Mouse (Mus musculus) forebrain, embryonic 10.5 days (tissue): ENCODE measurements around the gene Tsen2. TPM values are rescaled to one million over a fixed set of nuclear protein-coding genes. Genes with fewer than 3 reads are reported as not detected.

Experiments
- DNase-seq: peaks from one replicate; pipeline ENCODE4 v3.0.0-alpha.2; 2017; ENCODE audit warnings: low spot score; ENCODE audit errors: extremely low spot score
- H3K27ac ChIP-seq: fragments of 300-500 bp; sonication (generic); 2 replicates; pipeline ENCODE4 v1.5.1; 2016; ENCODE audit warnings: mild to moderate bottlenecking
- H3K27me3 ChIP-seq: fragments of 300-500 bp; sonication (generic); 2 replicates; pipeline ENCODE4 v1.6.1; 2016; ENCODE audit warnings: mild to moderate bottlenecking; ENCODE audit not compliant: poor library complexity, severe bottlenecking
- H3K36me3 ChIP-seq: fragments of 300-500 bp; sonication (generic); replicated peaks from 2 replicates; pipeline ENCODE4 v1.6.1; 2016; ENCODE audit warnings: mild to moderate bottlenecking, moderate library complexity
- H3K4me1 ChIP-seq: fragments of 300-500 bp; sonication (generic); 2 replicates; pipeline ENCODE4 v1.6.1; 2016
- H3K4me3 ChIP-seq: fragments of 300-500 bp; sonication (generic); 2 replicates; pipeline ENCODE4 v1.5.1; 2016; ENCODE audit warnings: mild to moderate bottlenecking, moderate library complexity
- H3K9me3 ChIP-seq: fragments of 300-500 bp; sonication (generic); 2 replicates; pipeline ENCODE4 v1.6.1; 2016; ENCODE audit warnings: mild to moderate bottlenecking, moderate library complexity
- WGBS: fragments of 180-500 bp; shearing (Covaris S2); methylation state at CpG from one replicate; pipeline ENCODE4 v1.1.7; 2016; 5-methylcytosine and 5-hydroxymethylcytosine counted together
- polyA plus RNA-seq: library from polyadenylated mRNA; unstranded; fragments of >200 nt; fragmentation: Nextera tagmentation; extraction: Ambion mirVana; gene quantifications from 2 replicates; pipeline ENCODE4 v1.2.1, GENCODE M21; 2016

Gene Tsen2
- polyA plus RNA-seq, 1 experiment from 2014 or later, result 39.9 TPM

- H3K4me1 ChIP-seq, result no peaks in the 10 kb centered on the region
- 90% methylated on average over 10 of the region's 10 CpGs for WGBS
- no peak overlapping the region for H3K4me3 ChIP-seq
- no peak overlapping the region for H3K27ac ChIP-seq
- H3K36me3 ChIP-seq, result peaks cover under 1% of the 10 kb centered on the region; the same call in 1 of the 2 replicates
- DNase-seq, result no peak
- no peaks in the 10 kb centered on the region for H3K9me3 ChIP-seq
- H3K27me3 ChIP-seq, result no peaks in the 10 kb centered on the region
Measured at GRCm38 (mm10) chr6:115586321-115586720, 41.9 kb downstream of the Tsen2 start.

- Histone ChIP-seq H3K4me3 (no peak overlapping the region), H3K27me3 (no peaks in the 10 kb centered on the region), H3K36me3 (no peaks in the 10 kb centered on the region), H3K9me3 (no peaks in the 10 kb centered on the region), H3K4me1 (no peaks in the 10 kb centered on the region), H3K27ac (no peak overlapping the region)
- no peak for DNase-seq
- 89% methylated on average over 19 of the region's 19 CpGs for WGBS
Measured at GRCm38 (mm10) chr6:115591692-115592359, 47.4 kb downstream of the Tsen2 start.

GRCm38 (mm10) chr6:115592458-115592857, 48.0 kb downstream of the Tsen2 start, which contains the start of gene Mkrn2os:
Gene Mkrn2os, minus strand, starts transcription at chr6:115592576.
- WGBS, result 69% methylated on average over 5 of the region's 5 CpGs
- H3K4me3 ChIP-seq, result no peak within 1 kb of the TSS
- no peaks in the 10 kb centered on the region for H3K36me3 ChIP-seq
- no peak within 1 kb of the TSS for H3K27ac ChIP-seq
- no peaks in the 10 kb centered on the region for H3K27me3 ChIP-seq
- H3K9me3 ChIP-seq, result no peaks in the 10 kb centered on the region
- H3K4me1 ChIP-seq, result no peaks in the 10 kb centered on the region
- no peak for DNase-seq

DNA sequence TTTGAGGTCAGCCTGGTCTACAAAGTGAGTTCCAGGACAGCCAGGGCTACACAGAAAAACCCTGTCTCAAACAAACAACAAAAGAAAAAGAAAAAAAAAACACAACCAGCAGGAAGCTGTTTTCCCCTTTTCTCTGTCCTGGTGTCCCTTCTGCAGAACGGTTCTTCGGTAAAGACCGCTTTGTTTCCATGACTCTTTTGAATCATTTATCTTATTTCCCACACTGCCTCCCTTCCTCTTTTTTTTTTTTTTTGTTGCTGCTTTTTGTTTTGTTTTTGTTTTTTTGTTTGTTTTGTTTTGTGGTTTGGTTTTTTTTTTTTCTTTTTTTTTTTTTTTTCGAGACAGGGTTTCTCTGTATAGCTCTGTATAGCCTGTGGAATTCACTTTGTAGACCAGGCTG, 48.8 kb downstream of the Tsen2 start:
- no peaks in the 10 kb centered on the region for H3K4me1 ChIP-seq
- no peak overlapping the region for H3K4me3 ChIP-seq
- H3K27me3 ChIP-seq, result no peaks in the 10 kb centered on the region
- H3K27ac ChIP-seq, result no peak overlapping the region
- no peaks in the 10 kb centered on the region for H3K9me3 ChIP-seq
- H3K36me3 ChIP-seq, result no peaks in the 10 kb centered on the region
- DNase-seq, result no peak
- 84% methylated on average over 4 of the region's 4 CpGs for WGBS

DNA sequence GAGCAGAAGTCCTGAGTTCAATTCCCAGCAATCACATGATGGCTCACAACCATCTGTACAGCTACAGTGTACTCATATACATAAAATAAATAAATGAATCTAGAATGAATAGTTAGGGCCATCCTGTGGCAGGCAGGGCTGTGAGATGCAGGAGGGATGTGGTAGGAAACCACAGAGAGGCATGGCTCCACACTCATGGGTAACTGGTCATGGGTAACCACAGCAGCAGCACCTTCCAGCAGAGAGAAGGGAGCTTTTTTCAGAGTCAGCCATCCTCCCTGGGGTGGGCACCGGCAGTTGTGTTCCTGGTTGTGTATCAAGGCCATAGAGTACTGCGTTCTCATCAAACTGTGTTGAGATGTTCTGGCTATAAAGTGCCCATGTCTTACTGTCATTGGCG, 50.0 kb downstream of the Tsen2 start:
- Histone ChIP-seq H3K27me3 (no peaks in the 10 kb centered on the region), H3K4me3 (no peak overlapping the region), H3K27ac (no peak overlapping the region), H3K4me1 (no peaks in the 10 kb centered on the region), H3K9me3 (no peaks in the 10 kb centered on the region), H3K36me3 (no peaks in the 10 kb centered on the region)
- 79% methylated on average over 3 of the region's 3 CpGs for WGBS
- no peak for DNase-seq

DNA sequence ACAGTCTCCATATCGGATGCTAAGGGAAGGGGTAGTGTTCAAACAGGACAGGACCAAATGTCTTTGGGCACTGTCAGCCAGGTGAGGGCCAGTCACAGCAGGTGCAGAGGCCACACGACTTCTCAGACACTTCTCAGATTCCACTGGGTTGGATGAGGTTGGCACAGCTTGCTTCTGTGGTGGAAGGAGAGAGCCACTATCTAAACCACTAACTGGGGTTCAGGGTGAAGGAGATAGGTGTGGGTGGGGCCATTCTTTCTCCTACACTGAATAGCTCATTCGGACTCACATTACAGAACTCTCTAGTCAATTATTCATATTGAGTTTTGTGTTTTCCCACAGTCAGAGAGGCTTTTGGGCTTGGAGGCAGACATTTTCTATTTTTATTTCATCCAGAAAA, 51.2 kb downstream of the Tsen2 start:
- Histone ChIP-seq H3K9me3 (no peaks in the 10 kb centered on the region), H3K36me3 (no peaks in the 10 kb centered on the region), H3K4me1 (no peaks in the 10 kb centered on the region), H3K27me3 (no peaks in the 10 kb centered on the region), H3K4me3 (no peak overlapping the region), H3K27ac (no peak overlapping the region)
- 70% methylated on average over 3 of the region's 3 CpGs for WGBS
- DNase-seq, result no peak

GRCm38 (mm10) chr6:115601322-115601714, 56.9 kb downstream of the Tsen2 start:
- Histone ChIP-seq H3K9me3 (no peaks in the 10 kb centered on the region; the same call in 1 of the 2 replicates), H3K27me3 (no peaks in the 10 kb centered on the region), H3K36me3 (0 out of 2 replicates have a peak, but pooled peaks cover 5% of the 10 kb centered on the region), H3K4me3 (peak overlapping the region; percentile 95), H3K4me1 (peaks cover 11% of the 10 kb centered on the region), H3K27ac (peak overlapping the region; percentile 92)
- no peak for DNase-seq
- WGBS, result 66% methylated on average over 4 of the region's 4 CpGs

DNA sequence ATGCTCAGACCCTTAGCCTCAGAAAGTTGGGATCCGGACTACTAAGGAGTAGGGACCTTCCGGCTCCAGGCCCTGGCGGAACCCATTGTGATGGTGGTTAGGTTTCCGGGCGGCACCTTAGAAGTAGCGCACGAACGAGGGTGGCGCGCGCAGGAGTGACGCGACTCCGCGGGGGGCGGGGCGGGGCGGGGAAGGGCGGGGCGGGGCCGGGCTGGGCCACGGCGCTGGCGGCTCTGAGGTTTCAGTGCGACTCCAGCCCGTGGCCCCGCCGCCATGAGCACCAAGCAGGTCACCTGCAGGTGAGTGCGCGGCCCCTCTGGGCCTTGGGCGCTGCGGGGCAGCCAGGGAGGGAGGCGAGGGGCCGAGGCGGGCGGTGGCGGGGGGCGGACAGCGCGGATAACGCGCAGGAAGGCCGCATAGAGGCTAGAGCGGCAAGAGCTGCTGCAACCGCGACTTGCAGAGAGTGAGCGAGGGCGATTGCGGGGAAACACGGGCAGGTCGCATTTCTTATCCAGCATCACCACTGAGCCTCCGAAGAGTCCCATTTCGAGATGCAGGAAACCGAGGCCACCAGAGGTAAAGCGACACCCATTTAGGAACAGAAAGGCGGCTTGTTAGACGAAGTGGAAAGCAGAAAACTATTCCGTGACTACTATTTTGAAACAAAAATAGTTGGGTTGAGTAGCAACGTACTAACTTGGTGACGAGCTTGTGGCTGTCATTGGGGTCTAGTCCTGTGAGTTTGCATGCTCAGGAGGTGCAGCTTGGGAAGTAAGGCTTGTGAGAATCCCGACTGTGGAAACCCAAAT, 57.5 kb downstream of the Tsen2 start, which contains the start of gene Mkrn2:
Mkrn2 (plus strand) TSS at position 188 of the 809 bp plus-strand sequence.
- Histone ChIP-seq H3K4me1 (peaks cover 11% of the 10 kb centered on the region), H3K4me3 (peak within 1 kb of the TSS; percentile 95), H3K27me3 (no peaks in the 10 kb centered on the region), H3K27ac (peak within 1 kb of the TSS; percentile 92), H3K9me3 (no peaks in the 10 kb centered on the region; the same call in 1 of the 2 replicates), H3K36me3 (0 out of 2 replicates have a peak, but pooled peaks cover 7% of the 10 kb centered on the region)
- WGBS, result under 1% methylated on average over 61 of the region's 61 CpGs
- peak; percentile 88 for DNase-seq

- H3K4me3 ChIP-seq, result no peak overlapping the region
- WGBS, result 76% methylated on average over 1 of the region's 1 CpGs
- no peak for DNase-seq
- peaks cover 29% of the 10 kb centered on the region for H3K36me3 ChIP-seq
- no peaks in the 10 kb centered on the region for H3K9me3 ChIP-seq
- no peak overlapping the region for H3K27ac ChIP-seq
- no peaks in the 10 kb centered on the region for H3K27me3 ChIP-seq
- H3K4me1 ChIP-seq, result peaks cover 11% of the 10 kb centered on the region
Measured at GRCm38 (mm10) chr6:115606461-115606860, 62.0 kb downstream of the Tsen2 start.

DNA sequence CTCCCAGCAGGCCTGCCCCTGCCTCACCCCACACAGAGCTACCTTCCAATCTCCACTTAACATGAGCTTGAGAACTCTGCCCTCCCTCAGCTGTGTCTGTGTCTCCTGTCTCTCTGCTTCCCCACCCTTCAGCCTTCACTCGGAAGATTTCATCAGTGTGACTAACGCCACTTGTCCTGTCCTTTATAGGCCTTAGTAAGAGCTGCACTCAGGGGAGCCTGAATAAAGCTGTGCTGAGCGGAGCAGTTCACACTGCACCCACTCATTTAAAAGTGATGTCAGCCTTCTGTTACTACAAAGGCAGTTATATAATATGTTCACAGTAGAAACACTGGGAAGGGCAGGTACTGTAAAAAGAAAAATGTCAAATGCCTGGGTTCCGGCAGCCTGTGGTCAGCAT, 63.0 kb downstream of the Tsen2 start:
- Histone ChIP-seq H3K36me3 (peaks cover 38% of the 10 kb centered on the region), H3K4me1 (peaks cover 8% of the 10 kb centered on the region), H3K27ac (no peak overlapping the region), H3K9me3 (no peaks in the 10 kb centered on the region), H3K4me3 (no peak overlapping the region), H3K27me3 (no peaks in the 10 kb centered on the region)
- 83% methylated on average over 4 of the region's 4 CpGs for WGBS
- DNase-seq, result no peak

DNA sequence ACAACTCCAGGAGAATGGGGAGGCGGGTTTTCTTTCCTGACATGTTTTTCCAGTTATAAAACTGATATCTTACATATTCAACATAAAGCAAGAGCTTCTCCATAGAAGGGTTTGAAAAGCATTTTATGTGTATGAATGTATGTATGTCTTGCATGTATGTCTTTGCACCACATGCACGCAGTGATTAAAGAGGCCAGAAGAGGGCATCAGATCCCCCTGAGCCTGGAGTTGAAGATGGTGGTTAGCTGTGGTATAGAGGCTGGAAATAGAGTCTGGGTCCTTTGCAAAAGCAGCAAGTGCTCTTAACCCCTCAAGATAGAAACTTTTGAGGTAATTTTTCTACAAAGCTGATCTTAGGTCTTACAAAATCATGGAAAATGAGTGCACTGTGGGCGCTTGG, 64.7 kb downstream of the Tsen2 start:
- H3K9me3 ChIP-seq, result no peaks in the 10 kb centered on the region
- H3K4me1 ChIP-seq, result no peaks in the 10 kb centered on the region; the same call in 1 of the 2 replicates
- no peaks in the 10 kb centered on the region for H3K27me3 ChIP-seq
- DNase-seq, result no peak
- H3K27ac ChIP-seq, result no peak overlapping the region
- H3K4me3 ChIP-seq, result no peak overlapping the region
- H3K36me3 ChIP-seq, result peaks cover 55% of the 10 kb centered on the region
- WGBS, result 68% methylated on average over 3 of the region's 3 CpGs

GRCm38 (mm10) chr6:115610301-115610700, 65.8 kb downstream of the Tsen2 start:
- H3K4me3 ChIP-seq, result no peak overlapping the region
- WGBS, result 95% methylated on average over 5 of the region's 5 CpGs
- no peak overlapping the region for H3K27ac ChIP-seq
- DNase-seq, result no peak
- no peaks in the 10 kb centered on the region for H3K27me3 ChIP-seq
- no peaks in the 10 kb centered on the region for H3K9me3 ChIP-seq
- H3K4me1 ChIP-seq, result no peaks in the 10 kb centered on the region; the same call in 1 of the 2 replicates
- H3K36me3 ChIP-seq, result peaks cover 65% of the 10 kb centered on the region

GRCm38 (mm10) chr6:115613793-115614192, 69.3 kb downstream of the Tsen2 start:
- no peak for DNase-seq
- Histone ChIP-seq H3K36me3 (peaks cover 94% of the 10 kb centered on the region), H3K9me3 (no peaks in the 10 kb centered on the region)

More at GRCm38 (mm10) chr6:115613793-115614192, 69.3 kb downstream of the Tsen2 start:
- H3K27me3 ChIP-seq, result no peaks in the 10 kb centered on the region
- no peak overlapping the region for H3K27ac ChIP-seq
- H3K4me1 ChIP-seq, result no peaks in the 10 kb centered on the region
- H3K4me3 ChIP-seq, result no peak overlapping the region
